Comparison of ENCODE assay signal across 1 mouse cellular context in genomic region chr11:107466611-107467391, GRCm38 (mm10).
TF ChIP-seq lines count a peak whose summit lies in the region.

No protein-coding gene starts in this region.

TF ChIP-seq in MEL, 35 proteins besides CTCF, POLR2A, EP300 and RAD21 (continued from another document):
- TF ChIP-seq TBP (IDR thresholded peaks at IDR 0.05; ENCODE audit: low read depth, low read length) (no peak), POLR2AphosphoS5 (IDR thresholded peaks at IDR 0.05; ENCODE audit: borderline replicate concordance, low read depth, low read length) (no peak), NELFE (IDR thresholded peaks at IDR 0.05; ENCODE audit: low read depth, low read length) (no peak; the same call in 1 of the 2 replicates), MAZ (IDR thresholded peaks at IDR 0.05; ENCODE audit: low read depth, low read length) (0 out of 2 replicates have a peak, but pooled peaks have one; percentile 23), BHLHE40 (IDR thresholded peaks at IDR 0.05; ENCODE audit: borderline replicate concordance, low read depth, low read length) (no peak), ZMIZ1 (IDR thresholded peaks at IDR 0.05; ENCODE audit: low read depth, low read length) (no peak), GATA1 (IDR thresholded peaks at IDR 0.05; ENCODE audit: low read depth, low read length) (0 out of 2 replicates have a peak, but pooled peaks have one; percentile 2), MEF2A (IDR thresholded peaks at IDR 0.05; ENCODE audit: extremely low read depth, insufficient replicate concordance, low read depth, low read length, poor library complexity, severe bottlenecking) (no peak), KAT2A (conservative IDR thresholded peaks at IDR 0.05; ENCODE audit: low read depth, low read length) (no peak), ZNF384 (IDR thresholded peaks at IDR 0.05; ENCODE audit: low read depth, low read length) (peak; percentile 77), POLR2AphosphoS2 (IDR thresholded peaks at IDR 0.05; ENCODE audit: low read length) (no peak), TCF12 (IDR thresholded peaks at IDR 0.05; ENCODE audit: low read depth, low read length) (0 out of 2 replicates have a peak, but pooled peaks have one; percentile 18), CHD1 (IDR thresholded peaks at IDR 0.05; ENCODE audit: low read depth, low read length) (no peak), ETS1 (IDR thresholded peaks at IDR 0.05; ENCODE audit: low read depth, low read length) (no peak; the same call in 1 of the 2 replicates), SIN3A (IDR thresholded peaks at IDR 0.05; ENCODE audit: low read length) (no peak), ZC3H11A (IDR thresholded peaks at IDR 0.05; ENCODE audit: low read depth, low read length) (0 out of 2 replicates have a peak, but pooled peaks have one; percentile 17), UBTF (IDR thresholded peaks at IDR 0.05; ENCODE audit: borderline replicate concordance, insufficient read depth, low read depth, low read length) (no peak)
